Mouse (Mus musculus): ENCODE measurements around the gene Cd300lg. TPM values are rescaled to one million over a fixed set of nuclear protein-coding genes. Genes with fewer than 3 reads are reported as not detected.

Cd300lg gene
- not detected for total RNA-seq (2021)

- intact Hi-C loops (cut with DNase I), result loop anchor here (5.0 kb wide), 1 partner anchor 119 kb away; no protein-coding TSS in a partner anchor
- DNase-seq (ENCODE audit: low spot score in 2 of 2), result no peak
Measured at GRCm38 (mm10) chr11:102041350-102041949, at the start of gene Cd300lg. Gene Cd300lg (plus strand): TSS chr11:102041509.

GRCm38 (mm10) chr11:101991813-101992212, 49.5 kb upstream of the Cd300lg start:
- DNase-seq (ENCODE audit: low spot score in 2 of 2), result no peak
- intact Hi-C loops (cut with DNase I), result loop anchor here (2.0 kb wide), 1 partner anchor 35 kb away; no protein-coding TSS in a partner anchor

DNA sequence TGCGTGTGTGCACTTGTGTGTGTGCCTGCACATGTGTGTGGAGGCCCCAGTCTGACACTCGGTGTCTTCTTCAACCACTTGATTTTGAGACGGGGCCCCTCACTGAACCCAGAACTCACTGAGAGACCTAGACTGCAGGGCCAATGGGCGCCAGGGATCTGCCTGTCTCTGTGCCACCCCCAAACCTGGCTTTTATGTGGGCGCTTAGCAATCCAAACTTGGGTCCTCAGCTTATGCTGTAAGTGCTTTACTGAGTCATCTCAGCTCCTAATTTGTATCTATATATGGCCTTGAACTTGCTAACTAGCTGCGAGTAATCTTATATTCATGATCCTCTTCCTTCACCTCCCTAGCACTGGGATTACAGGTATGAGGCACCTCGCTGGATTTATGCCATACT, 48.9 kb upstream of the Cd300lg start:
- intact Hi-C loops (cut with DNase I), result loop anchor here (2.0 kb wide), 1 partner anchor 34 kb away; no protein-coding TSS in a partner anchor
- DNase-seq (ENCODE audit: low spot score in 2 of 2), result peak in 1 of 2 experiments; percentile 91

DNA sequence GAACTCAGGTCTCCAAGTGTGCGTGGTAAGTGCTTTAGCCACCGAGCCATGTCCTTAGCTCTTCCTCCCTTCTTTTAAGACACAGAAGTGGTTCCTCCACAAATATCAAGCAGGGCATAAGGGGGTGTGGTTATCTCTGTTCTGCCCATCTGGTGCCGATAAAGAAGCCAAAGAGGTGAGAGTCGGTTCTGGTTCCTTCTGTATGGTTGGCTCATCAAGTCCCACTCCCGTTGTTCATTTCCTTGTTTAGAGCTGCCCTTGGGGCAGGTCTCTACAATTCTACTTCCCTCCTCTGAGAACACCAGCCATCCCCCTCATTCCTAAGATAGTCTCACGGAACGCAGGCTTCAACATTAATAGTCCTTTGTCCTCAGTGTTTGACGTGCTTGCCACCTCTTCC, 47.2 kb upstream of the Cd300lg start:
- peak in 1 of 2 experiments; percentile 71 for DNase-seq (ENCODE audit: low spot score in 2 of 2)
- intact Hi-C loops (cut with DNase I), result no loop called here

DNA sequence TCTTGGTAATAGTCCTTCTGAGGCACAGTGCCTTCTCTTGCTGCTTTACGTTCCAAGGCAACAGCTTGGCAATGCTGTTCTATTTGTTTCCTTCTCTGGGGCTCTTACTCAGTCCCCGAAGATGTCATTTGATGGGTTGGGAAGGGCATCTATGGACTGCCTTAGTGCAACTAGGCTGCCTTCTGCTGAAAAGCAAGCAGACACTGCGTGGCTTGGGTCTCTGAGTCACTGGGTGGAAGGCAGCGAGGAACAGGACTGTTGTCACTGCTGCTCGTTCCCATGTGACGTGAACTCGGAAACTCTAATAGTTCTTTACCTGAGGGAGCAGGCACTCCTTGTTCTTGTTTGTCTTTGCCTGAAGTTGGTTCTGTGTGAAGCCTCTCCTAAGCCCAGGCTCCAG, 45.4 kb upstream of the Cd300lg start:
- no peak for DNase-seq (ENCODE audit: low spot score in 2 of 2)
- intact Hi-C loops (cut with DNase I), result no loop called here

GRCm38 (mm10) chr11:101998258-101998657, 43.1 kb upstream of the Cd300lg start:
- intact Hi-C loops (cut with DNase I), result no loop called here

DNA sequence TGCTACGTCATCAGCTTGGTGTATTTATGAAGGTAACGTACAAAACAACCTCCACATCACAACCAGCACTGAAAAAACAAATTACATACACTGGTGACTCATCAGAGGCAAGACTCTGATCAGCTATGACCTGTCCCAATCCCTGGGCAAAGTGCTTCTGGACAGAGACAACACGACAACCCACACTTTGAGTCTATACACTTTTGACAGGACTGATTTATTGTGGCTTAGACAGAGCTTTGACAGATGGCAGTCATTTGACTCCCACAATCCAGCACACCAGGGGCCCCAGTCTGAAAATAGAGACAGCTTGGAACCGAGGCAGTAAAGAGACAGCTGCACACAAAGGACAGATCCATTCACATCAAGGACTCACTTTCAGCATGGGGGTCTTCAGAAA, 41.8 kb upstream of the Cd300lg start:
- no peak for DNase-seq (ENCODE audit: low spot score in 2 of 2)
- intact Hi-C loops (cut with DNase I), result no loop called here

More at GRCm38 (mm10) chr11:101998258-101998657, 43.1 kb upstream of the Cd300lg start:
- no peak for DNase-seq (ENCODE audit: low spot score in 2 of 2)

DNA sequence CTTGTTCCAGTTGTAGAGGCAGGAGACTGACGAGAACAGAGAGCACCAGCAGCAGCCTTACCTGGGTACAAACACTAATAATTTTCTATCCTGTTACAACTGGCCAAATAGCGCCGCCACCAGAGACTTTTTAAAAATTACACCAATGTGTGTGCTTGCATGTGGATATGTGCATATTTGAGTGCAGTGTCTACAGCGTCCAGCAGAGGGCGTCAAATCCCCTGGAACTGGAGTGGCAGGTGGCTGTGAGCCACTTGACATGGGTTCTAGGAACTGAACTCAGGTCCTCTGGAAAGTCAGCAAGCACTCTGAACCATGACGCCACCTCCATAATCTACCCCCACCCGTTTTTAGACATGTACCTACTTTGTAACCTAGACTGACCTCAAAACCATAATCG, 37.1 kb upstream of the Cd300lg start:
- no peak for DNase-seq (ENCODE audit: low spot score in 2 of 2)
- intact Hi-C loops (cut with DNase I), result no loop called here

- intact Hi-C loops (cut with DNase I), result no loop called here
Measured at GRCm38 (mm10) chr11:102006271-102006670, 35.0 kb upstream of the Cd300lg start.

DNA sequence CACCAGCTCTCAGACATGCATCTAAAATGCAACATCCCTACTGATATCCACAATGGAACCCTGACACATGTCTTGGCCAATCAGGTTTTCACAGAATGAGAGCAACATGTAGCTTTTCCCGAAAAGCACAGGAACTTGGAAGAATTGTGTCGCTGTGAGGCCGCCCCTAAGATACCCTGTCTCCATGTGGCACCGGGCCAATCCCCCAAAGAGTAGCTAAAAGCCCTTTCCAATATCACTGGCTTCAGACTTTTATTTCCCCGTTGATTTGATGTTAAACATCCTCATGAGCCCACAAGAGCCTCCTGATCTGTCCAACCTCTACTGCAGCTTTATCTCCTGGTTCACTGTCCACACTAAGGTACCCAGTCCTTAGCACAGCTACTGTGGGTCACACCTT, 34.6 kb upstream of the Cd300lg start:
- no peak for DNase-seq (ENCODE audit: low spot score in 2 of 2)
- intact Hi-C loops (cut with DNase I), result no loop called here

More at GRCm38 (mm10) chr11:102006271-102006670, 35.0 kb upstream of the Cd300lg start:
- DNase-seq (ENCODE audit: low spot score in 2 of 2), result no peak

GRCm38 (mm10) chr11:102008372-102008771, 32.9 kb upstream of the Cd300lg start:
- DNase-seq (ENCODE audit: low spot score in 2 of 2), result no peak
- intact Hi-C loops (cut with DNase I), result no loop called here

- no peak for DNase-seq (ENCODE audit: low spot score in 2 of 2)
- intact Hi-C loops (cut with DNase I), result no loop called here
Measured at GRCm38 (mm10) chr11:102008954-102009637, 32.2 kb upstream of the Cd300lg start.

DNA sequence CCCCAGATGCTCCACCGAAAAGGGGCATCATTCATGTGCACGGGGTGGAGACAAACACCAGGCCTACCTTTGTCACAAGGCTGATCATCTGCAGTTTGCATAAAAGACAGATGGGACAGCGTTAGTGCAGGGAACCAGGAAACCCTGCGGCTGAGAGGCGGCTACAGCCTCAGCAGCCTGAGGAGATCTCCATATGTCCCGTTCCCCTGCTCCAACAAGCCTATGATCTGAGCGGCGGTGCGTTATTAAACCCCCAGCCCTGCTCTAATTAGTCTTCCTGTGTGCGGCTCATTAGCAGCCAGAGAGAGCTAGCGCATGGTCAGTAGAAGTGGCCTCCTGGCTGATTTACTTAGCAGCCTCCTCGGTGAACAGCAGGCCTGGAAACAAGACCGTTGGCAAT, 31.2 kb upstream of the Cd300lg start:
- peak in 1 of 2 experiments; percentile 55 for DNase-seq (ENCODE audit: low spot score in 2 of 2)
- intact Hi-C loops (cut with DNase I), result no loop called here

- intact Hi-C loops (cut with DNase I), result no loop called here
- no peak for DNase-seq (ENCODE audit: low spot score in 2 of 2)
Measured at GRCm38 (mm10) chr11:102011510-102011909, 29.8 kb upstream of the Cd300lg start.

DNA sequence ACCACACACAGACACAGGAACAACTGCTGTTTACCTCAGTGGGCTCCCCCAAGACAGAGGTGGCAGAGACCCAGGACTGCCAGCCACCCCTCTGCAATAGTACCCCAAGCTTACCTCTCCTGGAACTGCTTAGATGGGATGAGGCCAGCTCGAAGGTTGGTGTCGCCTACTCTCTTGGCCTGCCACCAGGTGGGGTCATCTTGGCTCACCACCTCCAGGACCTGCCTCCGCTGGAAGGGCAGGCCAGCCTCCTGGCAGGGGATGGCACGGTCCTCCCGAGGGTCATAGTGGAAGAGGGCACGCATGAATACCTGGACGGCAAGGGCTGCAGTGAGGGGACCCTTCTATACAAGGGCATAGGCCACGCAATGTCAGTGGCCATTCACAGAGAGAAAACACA, 28.1 kb upstream of the Cd300lg start:
- DNase-seq (ENCODE audit: low spot score in 2 of 2), result no peak
- intact Hi-C loops (cut with DNase I), result no loop called here

DNA sequence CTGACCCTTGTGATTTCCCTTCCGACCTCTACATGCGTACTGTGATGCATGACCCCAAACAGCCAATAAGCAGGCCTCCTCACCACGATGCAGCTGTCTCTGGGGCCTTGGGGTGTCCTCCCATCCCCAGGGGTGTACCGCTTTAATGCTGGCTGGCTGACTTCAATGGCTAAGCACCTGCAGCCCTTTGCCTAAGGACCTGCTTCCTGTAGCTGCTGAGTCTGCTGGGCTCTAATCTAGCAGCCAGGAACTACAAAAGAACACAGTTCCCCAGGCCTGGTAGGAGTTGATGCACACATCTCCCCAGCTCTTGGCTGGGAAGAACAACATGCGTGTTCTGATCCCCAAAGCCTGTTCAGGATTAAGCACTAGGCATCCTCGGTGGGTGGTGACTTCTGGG, 25.8 kb upstream of the Cd300lg start:
- no peak for DNase-seq (ENCODE audit: low spot score in 2 of 2)
- intact Hi-C loops (cut with DNase I), result no loop called here

- intact Hi-C loops (cut with DNase I), result no loop called here
Measured at GRCm38 (mm10) chr11:102016136-102016535, 25.2 kb upstream of the Cd300lg start.

DNA sequence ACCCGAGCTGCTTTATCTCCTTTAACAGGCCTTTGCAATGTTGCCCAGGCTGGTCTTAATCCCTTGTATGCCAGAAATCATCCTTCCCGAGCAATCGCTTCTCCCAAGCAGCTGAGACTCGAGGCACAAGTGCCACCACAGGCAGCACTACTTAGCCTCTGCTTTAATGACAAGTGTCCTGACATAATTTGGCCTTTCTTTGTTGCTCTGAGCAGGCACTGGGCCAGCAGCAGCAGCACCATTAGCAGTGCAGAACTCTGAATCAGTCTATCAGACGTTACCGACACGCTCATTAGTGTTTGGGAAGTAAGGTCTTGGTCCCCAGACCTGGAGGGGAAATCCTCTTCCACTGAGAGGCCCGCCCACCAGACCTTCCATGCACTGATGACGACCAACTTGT, 21.6 kb upstream of the Cd300lg start:
- intact Hi-C loops (cut with DNase I), result no loop called here
- no peak for DNase-seq (ENCODE audit: low spot score in 2 of 2)

More at GRCm38 (mm10) chr11:102016136-102016535, 25.2 kb upstream of the Cd300lg start:
- DNase-seq (ENCODE audit: low spot score in 2 of 2), result no peak

DNA sequence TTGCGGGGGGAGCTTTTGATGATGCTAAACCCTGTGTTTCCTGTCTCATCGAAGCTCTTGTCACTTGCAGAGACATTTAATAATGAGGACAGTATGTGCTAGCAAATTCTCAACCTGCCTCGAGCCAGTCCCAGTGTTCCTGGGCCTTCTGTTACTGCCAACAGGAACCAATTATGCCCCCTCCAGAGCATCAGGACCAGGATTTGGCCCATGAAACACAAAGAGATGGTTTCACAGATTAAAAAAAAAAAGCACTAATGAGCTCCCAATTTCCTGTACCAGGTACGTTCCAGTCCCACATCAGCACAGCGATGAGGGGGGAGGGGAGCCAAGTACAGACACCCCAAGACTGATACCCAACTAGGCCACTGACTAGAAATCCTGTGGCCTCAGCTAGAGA, 20.1 kb upstream of the Cd300lg start:
- no peak for DNase-seq (ENCODE audit: low spot score in 2 of 2)
- intact Hi-C loops (cut with DNase I), result no loop called here

DNA sequence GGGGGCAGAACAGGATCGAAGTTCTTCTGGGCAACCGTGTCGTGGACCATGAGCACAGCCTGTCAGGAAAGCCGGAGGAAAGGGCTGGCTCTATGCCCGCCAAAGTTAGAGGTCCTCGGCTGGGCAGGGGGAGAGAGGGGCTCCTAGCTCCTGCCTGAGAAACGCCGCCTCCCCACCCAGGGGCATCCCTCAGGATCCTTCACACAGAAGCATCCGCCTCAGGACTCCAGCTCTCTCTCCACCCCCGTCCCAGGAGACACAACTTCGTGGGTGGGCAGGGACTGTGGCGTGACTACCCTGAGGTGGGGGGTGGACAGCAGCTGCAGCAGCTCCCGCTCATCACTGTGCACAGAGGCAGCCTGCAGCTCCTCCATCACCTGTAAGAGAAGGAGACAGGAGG, 17.9 kb upstream of the Cd300lg start:
- intact Hi-C loops (cut with DNase I), result no loop called here
- peak in 1 of 2 experiments; percentile 83 for DNase-seq (ENCODE audit: low spot score in 2 of 2)

DNA sequence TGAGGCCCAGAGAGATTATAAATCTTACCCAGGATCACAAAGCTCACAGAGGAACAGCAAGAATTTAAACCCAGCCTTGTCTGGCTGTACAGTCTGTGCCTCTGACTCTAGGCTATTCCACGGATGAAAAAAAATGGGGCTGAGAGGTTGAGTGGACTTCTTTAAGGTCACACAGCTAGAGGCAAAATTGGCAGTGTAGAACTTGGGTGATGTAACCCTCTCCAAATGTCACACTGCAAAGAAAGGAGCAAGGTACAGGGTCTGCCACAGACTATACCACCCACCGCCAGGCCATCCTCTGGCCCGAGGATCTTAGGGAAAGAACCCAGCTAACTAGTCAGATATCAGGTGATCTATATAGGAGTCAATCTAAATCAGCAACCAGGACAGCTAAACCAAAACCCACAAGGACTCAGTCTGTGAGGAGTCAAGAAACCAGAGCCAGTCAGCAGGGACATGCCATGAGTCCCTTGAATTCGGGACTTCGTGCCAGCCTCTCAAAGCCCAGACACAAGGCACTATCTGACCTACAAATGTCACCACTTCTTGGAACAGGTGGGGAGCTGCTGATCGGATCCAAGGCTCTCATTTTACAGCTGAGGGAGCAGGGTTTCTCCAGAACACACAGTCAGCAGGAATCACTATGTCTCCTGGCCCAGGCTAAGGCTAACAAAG, 17.1 kb upstream of the Cd300lg start:
- intact Hi-C loops (cut with DNase I), result no loop called here
- no peak for DNase-seq (ENCODE audit: low spot score in 2 of 2)

All from left cerebral cortex, postnatal 25 days (tissue).